29 mouse cellular contexts compared by ENCODE assay signal in the genomic region with DNA sequence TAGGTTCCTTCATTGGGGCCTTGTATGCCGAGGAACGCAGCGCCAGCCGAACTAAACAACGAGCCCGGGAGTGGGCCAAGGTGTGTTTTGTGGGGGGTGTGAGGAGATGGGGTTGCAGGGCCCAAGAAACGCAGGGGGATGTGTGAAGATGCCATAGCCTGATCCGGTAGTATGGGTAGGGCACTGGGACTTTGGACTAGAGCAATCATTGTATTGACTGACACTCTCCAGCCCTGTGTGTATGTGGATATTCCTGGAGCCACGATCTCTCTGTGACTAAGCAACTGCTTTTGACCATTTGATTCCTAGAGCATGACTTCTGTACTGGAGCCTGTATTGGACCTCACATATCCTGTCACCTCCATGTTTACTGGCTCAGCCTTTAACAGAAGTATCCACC. TPM values are rescaled to one million over a fixed set of nuclear protein-coding genes. Genes with fewer than 3 reads are reported as not detected.
"Had no signal": no experiment of that assay in that cellular context is flagged by ENCODE, and none has a peak within 500 bp of the region (broad histone marks: within the 10 kb centered on the region; RNA-seq: fewer than 3 reads in every experiment).

No protein-coding gene starts in this region.

- DNase-seq: gastrocnemius, adult 2 months; gastrocnemius, postnatal 10 days; gastrocnemius, postnatal 25 days; heart, postnatal 14 days; heart, postnatal 36 days; kidney, adult 18-20 months; kidney, adult 8-10 months; kidney, postnatal 10 days; kidney, postnatal 25 days; kidney, postnatal 4 days; liver, embryonic 13.5 days had no signal

- ATAC-seq: inflammation-experienced regulatory T-cells, adult 6 months had no signal

- H3K4me1 ChIP-seq: heart, embryonic 13.5 days; heart, embryonic 15.5 days; hindbrain, embryonic 13.5 days; hindbrain, embryonic 15.5 days; limb, embryonic 13.5 days; limb, embryonic 15.5 days had no signal

- H3K27me3 ChIP-seq: heart, embryonic 13.5 days; heart, embryonic 15.5 days; hindbrain, embryonic 13.5 days; hindbrain, embryonic 15.5 days; limb, embryonic 13.5 days; limb, embryonic 15.5 days; liver, embryonic 13.5 days; liver, embryonic 15.5 days had no signal

- H3K9ac ChIP-seq: heart, embryonic 13.5 days; heart, embryonic 15.5 days; hindbrain, embryonic 13.5 days; hindbrain, embryonic 15.5 days; limb, embryonic 13.5 days; limb, embryonic 15.5 days; liver, embryonic 13.5 days; liver, embryonic 15.5 days had no signal

- H3K27ac ChIP-seq: gastrocnemius, adult 2 months; heart, adult 2 months; heart, embryonic 13.5 days; heart, embryonic 15.5 days; hindbrain, embryonic 13.5 days; hindbrain, embryonic 15.5 days; layer of hippocampus, adult 2 months; left cerebral cortex, adult 2 months; limb, embryonic 13.5 days; limb, embryonic 15.5 days; liver, embryonic 15.5 days had no signal

- H3K4me2 ChIP-seq: heart, embryonic 11.5 days; heart, embryonic 13.5 days; heart, embryonic 15.5 days; hindbrain, embryonic 13.5 days; hindbrain, embryonic 15.5 days; limb, embryonic 13.5 days; limb, embryonic 15.5 days had no signal

- H3K4me3 ChIP-seq: gastrocnemius, adult 2 months; heart, adult 2 months; heart, embryonic 13.5 days; heart, embryonic 15.5 days; hindbrain, embryonic 13.5 days; hindbrain, embryonic 15.5 days; layer of hippocampus, adult 2 months; left cerebral cortex, adult 2 months; limb, embryonic 13.5 days; limb, embryonic 15.5 days; liver, embryonic 13.5 days; liver, embryonic 15.5 days had no signal

- H3K9me3 ChIP-seq: heart, embryonic 13.5 days; heart, embryonic 15.5 days; hindbrain, embryonic 13.5 days; hindbrain, embryonic 15.5 days; limb, embryonic 13.5 days; limb, embryonic 15.5 days; liver, embryonic 13.5 days; liver, embryonic 15.5 days had no signal

RNA-seq across cellular contexts. Expression of a gene that starts 30.9 kb away (rescaled TPM):
- total RNA-seq: gastrocnemius, adult 2 months; gastrocnemius, postnatal 25 days; gastrocnemius, postnatal 4 days; granulocyte monocyte progenitor cell, adult 5-6 weeks; heart, postnatal 36 days; layer of hippocampus, adult 2 months; layer of hippocampus, postnatal 10 days; layer of hippocampus, postnatal 25 days; left cerebral cortex, adult 2 months; left cerebral cortex, postnatal 14 days; left cerebral cortex, postnatal 36 days had no signal
- polyA plus RNA-seq: heart, adult 2 months had no signal

RNA-seq across cellular contexts. Expression of a gene that starts 50.2 kb away (rescaled TPM):
- polyA plus RNA-seq: inflammation-experienced regulatory T-cells, adult 6 months had no signal
